Mouse (Mus musculus) megakaryocyte progenitor cell, adult 5-6 weeks (primary cell): ENCODE measurements around the gene Akap10. TPM values are rescaled to one million over a fixed set of nuclear protein-coding genes. Genes with fewer than 3 reads are reported as not detected.

Experiments
- ATAC-seq: replicated peaks from 2 replicates; pipeline ENCODE4 v1.8.0; 2016; ENCODE audit warnings: mild to moderate bottlenecking, moderate TSS enrichment, inconsistent platforms; ENCODE audit not compliant: poor library complexity
- total RNA-seq, 2 experiments: library from RNA; stranded (forward) in 1 of 2; stranded (reverse) in 1 of 2; fragments of 157-497, 149-512 nt in 1 of 2; fragments of 200-1000 nt in 1 of 2; gene quantifications; 2 replicates each; pipeline versions ENCODE4 v1.2.3 to v1.2.4; 2015 to 2017

The Akap10 gene
- total RNA-seq, 2 experiments from 2014 or later = 34.0 to 45.7 TPM

- ATAC-seq = no peak
Measured at GRCm38 (mm10) chr11:61839182-61839581, 90.9 kb downstream of the Akap10 start.

Other genes with a start within 250 kb of the Akap10 start
- not detected in 2 replicates for gene Fam83g, start 246.2 kb downstream of the Akap10 start, total RNA-seq (2015)
- gene Fam83g, start 246.2 kb downstream of the Akap10 start, total RNA-seq (2017) = 0.10 TPM in 1 of 2 replicates, not detected in the other
- gene Slc5a10, start 209.4 kb downstream of the Akap10 start, total RNA-seq (2015) = not detected in 2 replicates
- not detected in 2 replicates for gene Slc5a10, start 209.4 kb downstream of the Akap10 start, total RNA-seq (2017)
- gene Prpsap2, start 168.2 kb downstream of the Akap10 start, total RNA-seq (2015) = 37.5 and 41.4 TPM in 2 replicates
- 46.4 and 50.9 TPM in 2 replicates for gene Prpsap2, start 168.2 kb downstream of the Akap10 start, total RNA-seq (2017)
- 17.7 and 19.5 TPM in 2 replicates for gene Ulk2, start 75.2 kb downstream of the Akap10 start, total RNA-seq (2015)
- gene Ulk2, start 75.2 kb downstream of the Akap10 start, total RNA-seq (2017) = 12.8 and 14.7 TPM in 2 replicates
- 16.4 and 19.7 TPM in 2 replicates for gene Specc1, start 26.5 kb upstream of the Akap10 start, total RNA-seq (2015)
- 23.9 and 26.8 TPM in 2 replicates for gene Specc1, start 26.5 kb upstream of the Akap10 start, total RNA-seq (2017)